Mouse (Mus musculus) retina, adult 2 months (tissue): ENCODE measurements at regions not wholly inside any gene's neighbourhood (a gene's known extent, or its start where the extent isn't known, plus 50 kb on each side); places are given as distances from the start of the nearest gene placed in this dataset.

Source experiments
- DNase-seq: peaks from one replicate; pipeline ENCODE4 v3.0.0-alpha.2; 2012; ENCODE audit warnings: low read depth, low spot score

DNA sequence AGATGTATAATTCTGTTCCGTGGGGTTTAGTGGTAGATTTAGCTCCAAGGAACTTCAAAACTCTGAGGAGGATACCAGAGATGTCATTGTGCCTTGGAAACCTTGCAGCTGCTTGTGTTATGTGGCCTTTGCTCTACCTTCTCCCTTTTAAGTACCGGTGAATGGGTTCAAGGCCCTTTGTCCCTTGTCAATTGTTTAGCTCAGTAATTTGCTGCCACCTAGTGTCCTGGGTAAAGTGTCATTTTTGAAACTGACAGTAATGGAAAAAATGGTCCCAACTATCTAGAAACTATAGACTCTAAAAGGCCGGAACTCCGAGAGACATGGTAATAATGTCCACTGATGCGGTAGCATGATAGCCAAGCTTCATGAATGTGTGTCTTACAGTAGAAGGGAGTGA, 90.8 kb upstream of the Phactr1 start:
- no peak for DNase-seq

DNA sequence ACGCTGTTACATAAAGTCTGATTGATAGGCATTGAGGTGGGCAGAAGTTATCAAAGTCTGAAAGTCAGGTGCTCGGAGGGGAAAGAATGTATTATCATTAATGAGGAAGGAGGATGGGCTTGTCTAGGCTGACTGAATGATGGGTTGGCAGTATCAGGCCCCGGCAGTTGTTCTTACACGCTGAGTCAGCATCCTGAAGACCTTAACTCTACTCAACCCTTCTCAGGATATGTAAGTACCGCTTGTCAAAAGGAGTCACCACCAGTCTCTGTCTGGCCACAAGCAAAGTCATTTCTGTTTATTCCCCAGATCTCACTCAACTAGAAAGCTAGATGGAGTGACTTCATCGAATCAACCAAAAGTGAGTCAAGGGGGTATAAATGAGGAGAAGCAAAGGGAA, 90.0 kb upstream of the Phactr1 start:
- no peak for DNase-seq

DNA sequence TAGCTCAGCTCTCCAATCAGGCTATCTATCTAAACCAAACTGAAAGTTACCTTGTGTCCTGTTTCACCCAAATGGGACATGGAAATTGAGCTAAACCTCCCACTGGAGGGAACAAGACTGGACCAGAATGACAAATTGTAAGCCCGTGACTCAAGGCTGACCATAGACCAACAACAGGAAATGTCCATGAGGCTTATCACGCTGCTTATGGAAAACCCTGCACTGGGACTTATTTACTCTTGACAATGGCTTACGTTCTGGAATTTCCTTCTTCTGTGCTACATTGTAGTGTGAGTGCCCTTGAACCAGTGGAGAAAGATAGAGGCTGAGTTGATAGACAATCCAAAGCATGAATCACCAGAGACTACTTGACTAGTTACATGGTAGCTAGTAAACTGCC, 87.5 kb upstream of the Phactr1 start:
- DNase-seq: no peak

DNA sequence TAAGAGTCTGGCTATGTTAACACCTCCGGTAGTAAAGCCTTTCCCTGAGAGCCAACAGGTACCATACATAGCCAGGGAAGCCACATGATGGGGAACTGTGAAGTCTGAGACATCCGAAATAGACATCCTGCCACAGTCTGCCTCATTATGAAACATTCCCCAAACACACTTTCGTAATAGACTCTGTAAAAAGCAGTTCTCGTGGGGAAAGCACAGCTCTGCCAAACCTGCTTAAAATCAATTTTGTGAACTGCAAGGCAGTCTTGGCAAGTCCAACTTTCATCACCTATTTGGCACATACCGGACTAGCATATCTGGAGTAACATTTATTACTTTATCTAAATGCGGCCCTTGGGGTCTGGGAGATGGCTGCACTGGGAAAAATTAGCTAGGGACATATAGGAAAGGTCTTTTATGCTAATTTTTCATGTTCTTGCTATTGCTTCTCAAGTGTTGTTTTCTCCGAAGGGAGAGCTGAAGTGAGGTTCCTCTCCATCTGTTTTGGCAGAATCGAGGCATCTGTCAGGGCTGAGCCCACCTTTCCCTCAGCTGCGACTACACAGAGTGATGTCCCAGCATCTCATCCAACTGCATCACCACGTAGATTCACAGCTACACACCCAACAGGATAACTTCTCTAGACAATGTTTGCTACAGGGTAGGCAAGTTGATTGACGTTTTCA, 86.8 kb upstream of the Phactr1 start:
- DNase-seq: no peak

DNA sequence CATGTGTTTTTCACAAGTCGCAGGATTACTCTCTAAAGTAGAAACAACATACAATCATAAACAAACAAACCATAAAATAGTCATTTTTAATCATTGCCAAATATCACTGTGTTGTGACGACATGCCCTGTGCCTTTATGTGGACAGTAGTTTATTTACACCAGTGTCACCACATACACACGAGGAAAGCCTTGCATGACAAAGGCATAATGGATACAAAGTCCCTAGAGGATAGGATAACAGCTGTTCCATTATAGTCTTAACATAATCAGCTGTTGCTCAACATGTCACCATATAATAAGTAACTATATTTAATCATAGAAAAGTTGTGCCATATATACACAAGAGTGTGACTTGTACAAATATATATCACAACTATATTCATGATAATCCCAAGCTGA, 85.2 kb upstream of the Phactr1 start:
- DNase-seq: no peak

DNA sequence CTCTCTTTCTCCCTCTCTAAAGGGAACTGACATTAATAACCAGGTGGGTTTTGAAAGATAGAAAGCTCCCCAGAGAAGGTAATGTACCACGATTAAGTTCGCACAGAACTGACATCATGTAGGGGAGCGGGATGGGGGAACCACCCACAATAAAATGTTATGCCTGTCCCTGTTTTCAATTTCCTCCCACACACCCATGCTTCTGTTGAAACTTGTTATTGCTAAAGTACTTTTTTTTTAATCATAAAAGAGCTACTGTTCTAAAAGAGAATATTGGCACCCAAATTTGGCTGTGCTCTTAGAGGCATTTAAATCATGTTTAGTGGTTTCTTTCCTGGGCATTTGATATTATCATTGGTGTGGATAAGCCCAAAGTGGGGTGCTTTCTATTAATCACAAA, 82.6 kb upstream of the Phactr1 start:
- no peak for DNase-seq

DNA sequence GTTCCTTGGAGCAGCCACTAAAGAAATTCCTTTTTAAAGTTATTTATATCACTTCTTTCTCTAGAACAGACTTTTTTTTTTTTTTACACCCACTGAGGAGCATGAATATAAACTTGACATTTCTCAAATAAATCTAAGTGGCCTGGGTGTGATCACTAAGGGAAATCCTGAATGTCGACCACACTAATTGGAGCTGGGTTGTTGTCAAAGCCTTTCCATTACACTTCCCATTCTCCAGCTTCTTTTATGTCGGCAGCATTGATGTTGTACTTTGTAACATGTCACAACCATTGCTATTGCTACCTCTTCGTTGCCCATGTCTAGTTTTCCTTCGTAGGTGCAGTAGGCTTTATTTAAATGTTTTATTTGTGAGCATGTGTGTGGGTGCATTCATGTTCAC, 77.1 kb upstream of the Phactr1 start:
- no peak for DNase-seq

DNA sequence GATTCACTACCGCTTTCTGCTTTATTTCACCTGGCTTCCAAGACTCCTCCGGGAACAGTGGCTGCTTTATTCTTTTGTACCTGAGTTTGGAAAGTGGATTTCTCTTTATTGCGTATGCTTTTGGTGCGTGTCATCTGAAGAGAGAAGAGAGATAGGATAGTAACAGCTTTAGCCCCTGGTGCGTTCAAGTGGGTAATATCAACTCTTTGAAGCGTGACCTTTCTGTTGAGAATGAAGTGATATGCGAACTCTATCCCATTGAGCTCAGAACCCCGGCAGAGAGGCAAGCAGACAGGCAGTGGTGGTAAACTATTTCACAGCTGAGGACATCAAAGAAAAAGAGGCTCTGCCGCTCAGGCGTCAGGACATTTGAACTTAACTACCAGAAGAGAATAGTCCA, 72.7 kb upstream of the Phactr1 start:
- DNase-seq: no peak

DNA sequence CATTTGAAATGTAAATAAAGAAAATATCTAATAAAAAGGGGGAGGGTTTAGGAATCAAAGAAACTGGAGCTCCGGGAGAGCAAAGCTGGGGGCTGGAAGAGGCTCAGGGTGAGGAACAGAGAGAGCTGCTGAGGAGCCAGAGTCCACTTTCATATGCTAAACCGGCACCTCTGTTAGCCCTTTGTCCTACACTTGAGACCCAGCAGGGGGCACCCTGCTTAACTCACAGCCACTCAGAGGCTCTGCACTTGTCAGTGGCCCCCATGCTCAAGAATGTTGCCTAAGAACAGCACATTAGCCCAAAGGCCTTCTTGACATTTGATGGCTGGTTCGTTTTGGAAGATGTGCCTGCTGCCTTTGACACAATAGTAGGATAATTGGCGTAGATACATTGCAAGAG, 71.5 kb upstream of the Phactr1 start:
- DNase-seq: no peak

DNA sequence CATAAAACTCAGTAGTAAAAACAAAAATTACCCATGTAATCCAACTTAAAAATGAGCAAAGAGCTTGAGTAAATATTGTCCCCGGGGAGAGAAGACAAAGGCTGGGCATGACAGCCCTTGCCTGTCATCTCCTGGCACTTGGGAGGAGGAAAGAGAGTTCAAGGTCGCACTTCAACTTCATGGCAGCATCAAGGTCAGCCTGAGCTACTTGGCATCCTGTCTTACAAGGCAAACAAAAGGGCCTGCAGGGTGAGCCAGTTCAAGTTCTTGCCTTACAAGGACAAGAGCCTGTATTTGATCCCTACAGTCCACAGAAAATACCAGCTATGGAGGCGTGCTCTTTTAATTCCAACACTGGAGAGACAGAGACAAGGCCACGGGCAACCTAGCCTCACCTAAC, 67.1 kb upstream of the Phactr1 start:
- no peak for DNase-seq

DNA sequence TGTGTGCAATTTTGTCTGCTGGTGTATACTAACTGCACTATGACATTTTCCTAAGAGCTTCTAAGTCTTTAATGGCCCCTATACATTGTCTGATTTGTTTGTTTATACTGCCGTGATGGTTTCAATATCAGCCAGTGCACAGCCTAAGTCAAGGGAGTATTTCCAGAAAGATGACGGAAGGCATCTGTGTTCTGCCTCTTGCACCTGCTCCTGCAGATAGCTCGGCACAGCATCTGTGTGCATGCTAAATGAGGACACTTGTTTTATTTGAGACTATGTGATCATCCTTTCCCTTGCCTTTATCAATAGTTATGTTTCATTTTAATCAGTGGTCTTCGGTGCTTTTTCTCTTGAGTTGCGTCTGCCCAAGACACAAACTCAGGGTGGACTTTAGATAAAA, 64.6 kb upstream of the Phactr1 start:
- DNase-seq: no peak

DNA sequence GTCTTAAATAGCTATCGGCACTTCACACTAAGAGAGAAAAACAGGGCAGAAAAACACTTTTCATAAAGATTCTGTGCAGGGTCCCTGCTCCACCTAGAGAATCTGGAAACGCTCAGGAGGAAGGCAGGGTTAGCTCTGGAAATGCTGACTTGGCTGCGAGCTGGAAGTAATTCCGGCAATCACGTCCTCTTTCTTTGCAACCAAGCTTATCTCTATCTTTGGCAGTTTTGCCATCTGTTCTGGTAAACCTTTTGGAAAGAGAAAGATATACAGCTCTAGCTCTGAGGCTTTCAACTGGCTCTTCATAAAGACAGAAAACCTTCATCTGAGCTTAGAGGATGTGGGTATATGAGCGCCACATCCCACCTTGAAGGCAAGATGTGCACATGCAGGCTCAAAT, 63.2 kb upstream of the Phactr1 start:
- no peak for DNase-seq

DNA sequence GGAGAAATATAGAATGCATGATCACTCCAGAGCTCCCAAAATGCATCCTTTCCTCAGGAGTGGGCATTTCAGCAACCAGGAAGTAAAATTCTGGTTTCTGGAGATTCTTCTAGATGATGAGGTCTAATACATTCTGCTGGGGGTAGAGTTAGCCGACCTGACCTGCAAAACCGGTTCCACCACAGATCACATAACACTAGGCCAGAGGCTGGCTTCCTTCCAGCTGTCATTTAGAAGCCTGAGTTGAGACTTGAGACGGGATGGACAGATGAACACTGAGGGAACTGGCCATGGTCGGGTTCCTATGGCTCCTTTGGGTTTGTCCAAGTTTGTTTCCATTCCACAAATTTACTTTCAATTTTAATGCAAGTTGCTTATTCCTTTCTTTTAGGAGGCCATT, 62.6 kb upstream of the Phactr1 start:
- no peak for DNase-seq

DNA sequence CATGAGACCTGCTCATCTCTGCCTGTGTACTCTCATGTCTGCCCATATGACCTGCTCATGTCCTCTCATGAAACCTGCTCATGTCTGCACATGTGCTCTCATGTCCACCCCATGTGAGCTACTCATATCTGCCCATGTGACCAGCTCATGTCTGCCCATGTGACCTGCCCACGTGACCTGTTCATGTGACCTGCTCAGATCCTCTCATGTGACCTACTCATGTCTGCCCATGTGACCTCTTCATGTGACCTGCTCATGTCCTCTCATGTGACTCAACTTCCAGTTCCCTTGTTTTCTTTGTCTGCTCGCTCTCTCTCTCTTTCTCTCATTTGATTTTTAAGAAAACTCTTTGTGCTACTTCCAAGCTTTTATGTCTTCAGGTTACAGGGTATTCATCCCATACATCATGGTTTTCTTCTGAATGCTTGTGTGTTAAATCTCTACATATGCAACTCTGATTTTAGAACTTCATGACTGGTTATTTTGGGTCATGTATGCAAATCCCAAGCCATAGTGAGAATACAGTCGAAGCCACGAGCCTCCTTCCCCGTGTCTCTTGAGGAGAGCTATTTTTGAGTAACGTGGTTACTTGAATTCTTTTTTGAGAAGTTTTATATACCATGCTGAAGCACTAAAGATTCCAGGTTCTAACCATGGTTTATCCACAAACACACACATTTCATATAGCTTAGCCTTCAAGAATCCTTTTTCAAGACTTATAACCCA, 60.7 kb upstream of the Phactr1 start:
- no peak for DNase-seq

DNA sequence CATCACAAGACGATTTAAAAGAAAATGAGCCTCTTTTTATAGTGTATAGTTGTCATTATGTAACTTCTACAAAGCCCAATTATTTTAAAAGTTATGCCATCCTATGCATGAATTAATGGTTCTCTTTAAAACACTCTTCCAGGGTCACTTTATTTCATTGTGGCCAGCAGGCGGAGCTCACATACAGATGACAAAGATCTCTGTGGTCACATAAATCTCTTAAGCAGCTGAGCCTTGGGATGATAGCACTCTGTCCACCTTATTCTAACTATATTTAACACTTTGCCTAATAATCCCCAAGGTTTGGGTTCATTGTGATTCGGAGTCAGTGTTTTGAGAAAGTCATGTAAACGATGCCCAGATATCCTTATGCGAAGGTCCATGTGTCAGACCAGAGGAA, 56.9 kb upstream of the Phactr1 start:
- DNase-seq: peak; percentile 62
